Mouse (Mus musculus) liver, embryonic 16.5 days (tissue): Measurements from ENCODE around the gene Slc30a9. TPM values are rescaled to one million over a fixed set of nuclear protein-coding genes. Genes with fewer than 3 reads are reported as not detected.

ENCODE experiments used
- ATAC-seq: fragments of 200-750 bp; cut with Nextera tagmentation; 2 replicates; pipeline ENCODE4 v1.8.0; 2017; ENCODE audit warnings: low read depth, mild to moderate bottlenecking, moderate number of reproducible peaks, moderate library complexity
- H3K27ac ChIP-seq: fragments of 300-500 bp; sonication (generic); 2 replicates; pipeline ENCODE4 v1.5.1; 2014; ENCODE audit warnings: mild to moderate bottlenecking, low read length
- H3K27me3 ChIP-seq: fragments of 300-500 bp; sonication (generic); 2 replicates; pipeline ENCODE4 v1.6.1; 2014; ENCODE audit warnings: low read depth, low read length, mixed read lengths; ENCODE audit not compliant: control insufficient read depth, insufficient read depth
- H3K36me3 ChIP-seq: fragments of 300-500 bp; sonication (generic); 2 replicates; pipeline ENCODE4 v1.6.1; 2014; ENCODE audit warnings: mild to moderate bottlenecking; ENCODE audit not compliant: control insufficient read depth, insufficient read depth
- H3K4me1 ChIP-seq: fragments of 300-500 bp; sonication (generic); 2 replicates; pipeline ENCODE4 v1.6.1; 2014; ENCODE audit warnings: low read depth, low read length, mixed read lengths; ENCODE audit not compliant: control insufficient read depth
- H3K4me2 ChIP-seq: fragments of 300-500 bp; sonication (generic); 2 replicates; pipeline ENCODE4 v1.6.1; 2014; ENCODE audit warnings: low read depth, low read length, mixed read lengths
- H3K4me3 ChIP-seq: fragments of 300-500 bp; sonication (generic); 2 replicates; pipeline ENCODE4 v1.5.1; 2014; ENCODE audit warnings: low read depth, mild to moderate bottlenecking, low read length
- H3K9ac ChIP-seq: fragments of 300-500 bp; sonication (generic); 2 replicates; pipeline ENCODE4 v1.6.1; 2014; ENCODE audit warnings: low read depth, low read length
- H3K9me3 ChIP-seq: fragments of 300-500 bp; sonication (generic); replicated peaks from 2 replicates; pipeline ENCODE4 v1.6.1; 2016; ENCODE audit warnings: low read length; ENCODE audit not compliant: control insufficient read depth
- WGBS: fragments of 180-500 bp; shearing (Covaris S2); extraction: QIAGEN DNeasy Blood & Tissue Kit; methylation state at CpG from one replicate; pipeline ENCODE4 v1.1.7; 2014; ENCODE audit not compliant: insufficient replicate concordance; 5-methylcytosine and 5-hydroxymethylcytosine counted together
- polyA plus RNA-seq: library from polyadenylated mRNA; unstranded; fragments of >200 nt; fragmentation: Nextera tagmentation; extraction: Ambion mirVana; gene quantifications from 2 replicates; pipeline ENCODE4 v1.2.1, GENCODE M21; 2015

The Slc30a9 gene
- polyA plus RNA-seq, 1 experiment from 2014 or later = 56.9 TPM

DNA sequence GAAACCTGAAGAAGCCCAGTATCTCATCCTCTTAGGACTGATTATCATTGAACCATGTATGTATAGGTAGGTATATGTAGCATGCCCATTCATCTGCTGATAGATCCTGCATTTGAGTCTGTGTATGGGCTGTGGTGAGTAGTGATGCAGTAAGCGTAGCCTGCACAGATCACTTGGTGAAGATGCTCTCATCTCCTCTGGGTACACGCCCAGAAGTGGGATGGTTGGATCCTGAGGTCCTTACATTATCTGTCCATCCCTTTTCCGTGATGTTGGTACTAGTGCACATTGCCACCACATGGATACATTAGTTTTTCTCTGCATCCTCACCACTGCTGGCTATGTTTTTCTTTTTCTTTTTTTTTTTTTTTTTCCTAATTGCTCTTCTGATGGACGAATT is 26.9 kb upstream of the Slc30a9 start:
- Histone ChIP-seq H3K9ac (peak overlapping the region; percentile 18; the same call in 1 of the 2 replicates), H3K4me1 (peaks cover 24% of the 10 kb centered on the region), H3K4me2 (peak overlapping the region; percentile 47), H3K27me3 (no peaks in the 10 kb centered on the region), H3K27ac (peak overlapping the region; percentile 87), H3K9me3 (0 out of 2 replicates have a peak, but pooled peaks cover 2% of the 10 kb centered on the region), H3K36me3 (peaks cover 28% of the 10 kb centered on the region), H3K4me3 (no peak overlapping the region)
- peak; percentile 81 for ATAC-seq
- 59% methylated on average over 4 of the region's 4 CpGs for WGBS

DNA sequence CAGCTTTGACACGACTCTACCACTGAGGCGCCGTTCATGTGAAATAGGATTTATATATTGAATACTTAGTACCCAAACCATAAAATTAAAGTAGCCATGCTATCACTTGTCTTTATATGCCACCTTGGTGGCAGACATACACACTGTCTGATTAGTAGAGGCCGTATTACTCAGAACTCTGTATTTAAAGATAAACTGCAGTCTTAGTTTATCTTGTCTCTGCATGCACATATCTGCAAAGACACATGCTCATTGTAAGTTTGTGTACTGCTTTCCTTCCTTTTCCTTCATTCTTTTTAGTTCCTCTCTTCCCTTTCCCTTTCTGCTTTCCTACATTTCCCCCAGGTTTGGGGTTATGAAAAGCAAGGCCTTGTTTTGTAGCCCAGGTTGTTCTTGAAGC is 26.4 kb upstream of the Slc30a9 start:
- 43% methylated on average over 4 of the region's 4 CpGs for WGBS
- Histone ChIP-seq H3K36me3 (peaks cover 33% of the 10 kb centered on the region), H3K9ac (no peak overlapping the region), H3K4me1 (peaks cover 24% of the 10 kb centered on the region), H3K27ac (peak overlapping the region; percentile 87), H3K4me2 (peak overlapping the region; percentile 47), H3K9me3 (0 out of 2 replicates have a peak, but pooled peaks cover 2% of the 10 kb centered on the region), H3K4me3 (no peak overlapping the region), H3K27me3 (no peaks in the 10 kb centered on the region)
- peak; percentile 97 for ATAC-seq

DNA sequence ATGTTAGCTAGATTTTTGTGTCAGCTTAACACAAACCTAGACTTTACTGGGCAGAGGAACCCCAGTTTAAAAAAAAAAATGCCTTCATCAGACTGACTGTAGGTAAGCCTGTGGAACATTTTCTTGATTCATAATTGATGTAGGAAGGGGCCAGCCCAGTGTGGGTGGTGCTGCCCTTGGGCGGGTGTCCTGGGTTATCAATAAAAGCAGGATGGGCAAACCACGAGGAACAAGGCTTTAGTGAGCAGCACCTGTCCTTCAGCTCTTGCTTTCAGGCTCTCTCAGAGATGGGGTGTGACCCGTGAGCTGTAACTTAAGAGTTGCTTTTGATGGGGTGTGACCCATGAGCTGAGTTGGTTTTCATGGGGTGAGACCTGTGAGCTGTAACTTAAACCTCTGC is 11.7 kb upstream of the Slc30a9 start:
- no peaks in the 10 kb centered on the region for H3K27me3 ChIP-seq
- peak overlapping the region; percentile 38 for H3K4me2 ChIP-seq
- H3K27ac ChIP-seq = peak overlapping the region; percentile 21
- H3K9ac ChIP-seq = no peak overlapping the region
- 17% methylated on average over 3 of the region's 3 CpGs for WGBS
- no peak overlapping the region for H3K4me3 ChIP-seq
- H3K9me3 ChIP-seq = no peaks in the 10 kb centered on the region
- peak; percentile 90 for ATAC-seq
- H3K36me3 ChIP-seq = peaks cover 3% of the 10 kb centered on the region
- peaks cover 25% of the 10 kb centered on the region for H3K4me1 ChIP-seq

DNA sequence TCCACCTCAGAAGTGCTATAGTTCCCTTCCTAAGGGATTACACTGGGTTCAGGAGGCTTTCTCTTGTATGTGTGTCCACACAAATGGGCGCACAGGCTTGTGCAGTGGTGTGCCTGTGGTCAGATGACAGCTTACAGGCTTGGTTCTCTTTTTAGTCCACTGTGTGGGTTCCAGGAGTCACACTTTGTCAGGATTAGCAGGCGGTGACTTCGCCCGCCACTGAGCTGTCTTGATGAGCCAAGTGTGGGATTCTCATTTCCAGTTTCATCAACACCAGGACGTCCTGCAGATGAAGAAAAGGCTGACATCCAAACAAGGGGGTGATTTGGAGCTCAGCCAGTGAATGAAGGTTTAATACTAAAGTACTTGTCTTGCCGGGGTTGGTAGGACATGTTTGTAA is 11.1 kb upstream of the Slc30a9 start:
- peaks cover 25% of the 10 kb centered on the region for H3K4me1 ChIP-seq
- H3K4me3 ChIP-seq = no peak overlapping the region
- peaks cover 3% of the 10 kb centered on the region for H3K36me3 ChIP-seq
- ATAC-seq = no peak
- H3K27ac ChIP-seq = peak overlapping the region; percentile 21
- 0 out of 2 replicates have a peak overlapping the region, but pooled peaks have one; percentile 38 for H3K4me2 ChIP-seq
- WGBS = 80% methylated on average over 6 of the region's 6 CpGs
- no peaks in the 10 kb centered on the region for H3K27me3 ChIP-seq
- no peaks in the 10 kb centered on the region for H3K9me3 ChIP-seq
- no peak overlapping the region for H3K9ac ChIP-seq

DNA sequence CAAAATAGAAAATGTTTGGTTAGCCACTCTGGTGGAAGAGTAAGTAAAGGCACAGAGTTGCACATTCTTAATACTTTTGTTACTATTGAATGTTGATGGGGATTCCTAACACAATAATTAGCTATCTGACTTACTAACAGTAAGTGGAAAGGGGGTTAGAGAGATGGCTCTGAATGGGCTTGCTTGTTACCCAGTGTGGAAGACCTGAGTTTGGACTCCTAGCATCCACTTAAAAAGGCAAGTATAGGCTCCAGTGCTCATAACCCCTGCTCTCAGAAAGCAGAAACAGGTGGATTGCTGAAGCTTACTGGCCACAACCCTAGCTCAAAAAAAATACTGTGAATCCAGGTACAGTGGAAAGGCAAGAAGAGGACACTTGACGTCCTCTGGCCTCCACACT is 10.6 kb upstream of the Slc30a9 start:
- peaks cover 3% of the 10 kb centered on the region for H3K36me3 ChIP-seq
- no peak overlapping the region; the same call in none of the 2 replicates for H3K27ac ChIP-seq

DNA sequence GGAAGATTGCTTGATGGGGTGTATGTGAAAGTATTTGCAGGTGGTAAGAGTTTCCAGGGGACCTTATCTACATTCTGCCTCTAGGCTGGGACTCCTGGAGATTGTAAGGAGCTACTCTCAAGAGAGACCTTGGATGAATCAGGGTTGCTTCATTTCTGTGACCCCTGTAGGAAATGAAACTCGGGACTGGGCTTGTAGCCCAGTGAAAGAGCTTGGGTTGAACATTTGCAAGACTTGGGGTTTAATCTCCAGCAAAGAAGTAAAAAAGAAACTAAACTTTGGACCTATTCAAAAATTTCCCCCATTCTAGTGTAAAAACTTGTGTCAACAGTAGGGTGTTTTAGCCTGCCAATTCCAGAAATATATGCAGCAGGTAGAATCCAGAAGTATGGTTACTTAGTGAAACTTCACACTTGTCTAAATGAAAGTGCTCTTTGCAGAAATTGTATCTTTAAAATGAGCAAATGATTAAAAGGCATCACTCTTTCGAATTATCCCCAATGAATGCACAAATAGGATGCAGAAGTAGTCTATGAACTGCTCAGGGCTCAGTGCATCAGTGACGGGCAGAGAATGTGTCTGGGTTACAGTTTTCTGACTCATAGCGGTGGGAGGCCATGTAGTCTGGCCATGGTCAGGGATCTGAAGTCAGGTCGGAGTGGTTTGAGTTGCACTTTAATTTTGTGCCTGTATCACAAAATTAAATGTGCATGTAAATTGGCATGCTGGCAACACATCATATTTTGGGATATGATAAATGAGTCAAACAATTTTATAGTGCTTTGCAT is 9.5 kb upstream of the Slc30a9 start:
- H3K4me2 ChIP-seq = no peak overlapping the region
- H3K9ac ChIP-seq = no peak overlapping the region
- peaks cover 27% of the 10 kb centered on the region for H3K4me1 ChIP-seq
- no peaks in the 10 kb centered on the region for H3K27me3 ChIP-seq
- no peak for ATAC-seq
- WGBS = 69% methylated on average over 5 of the region's 5 CpGs
- H3K4me3 ChIP-seq = no peak overlapping the region
- H3K36me3 ChIP-seq = peaks cover 3% of the 10 kb centered on the region
- H3K27ac ChIP-seq = peak overlapping the region; percentile 35; the same call in 1 of the 2 replicates
- no peaks in the 10 kb centered on the region for H3K9me3 ChIP-seq

More for the DNA sequence above, 10.6 kb upstream of the Slc30a9 start:
- Histone ChIP-seq H3K9ac (no peak overlapping the region), H3K4me3 (no peak overlapping the region), H3K9me3 (no peaks in the 10 kb centered on the region), H3K27me3 (no peaks in the 10 kb centered on the region), H3K4me2 (no peak overlapping the region), H3K4me1 (peaks cover 26% of the 10 kb centered on the region)
- 84% methylated on average over 1 of the region's 1 CpGs for WGBS
- no peak for ATAC-seq

DNA sequence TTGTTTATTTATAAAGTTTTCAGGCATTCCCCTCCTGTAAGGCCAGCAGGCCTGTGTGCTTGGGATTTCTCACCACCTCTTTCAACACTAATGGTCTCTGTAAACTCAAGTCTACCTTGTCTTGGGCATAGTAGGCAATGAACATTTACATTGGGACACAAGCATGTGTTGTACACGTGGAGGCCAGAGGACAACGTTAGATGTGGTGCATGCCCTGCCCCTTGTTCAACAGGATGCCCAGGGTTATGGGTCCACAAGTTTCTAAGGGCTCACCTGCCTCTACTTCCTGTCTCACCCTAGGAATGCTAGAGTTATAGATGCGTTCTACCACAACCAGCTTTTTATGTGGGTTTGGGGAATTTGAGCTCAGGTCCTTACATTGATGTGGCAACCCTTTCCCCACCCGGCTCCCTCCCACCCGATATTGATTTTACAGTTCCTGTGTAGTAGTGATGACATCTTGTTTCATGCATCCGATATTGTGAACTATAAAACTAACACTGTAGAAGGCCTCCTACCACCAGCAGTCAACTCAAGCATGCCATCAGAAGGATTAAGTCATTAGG is 6.8 kb upstream of the Slc30a9 start:
- peak; percentile 3; the same call in 1 of the 2 replicates for ATAC-seq
- Histone ChIP-seq H3K4me2 (no peak overlapping the region), H3K4me1 (peaks cover 22% of the 10 kb centered on the region), H3K27me3 (no peaks in the 10 kb centered on the region), H3K9me3 (no peaks in the 10 kb centered on the region), H3K9ac (no peak overlapping the region), H3K27ac (no peak overlapping the region), H3K4me3 (no peak overlapping the region), H3K36me3 (no peaks in the 10 kb centered on the region)
- 73% methylated on average over 6 of the region's 6 CpGs for WGBS

DNA sequence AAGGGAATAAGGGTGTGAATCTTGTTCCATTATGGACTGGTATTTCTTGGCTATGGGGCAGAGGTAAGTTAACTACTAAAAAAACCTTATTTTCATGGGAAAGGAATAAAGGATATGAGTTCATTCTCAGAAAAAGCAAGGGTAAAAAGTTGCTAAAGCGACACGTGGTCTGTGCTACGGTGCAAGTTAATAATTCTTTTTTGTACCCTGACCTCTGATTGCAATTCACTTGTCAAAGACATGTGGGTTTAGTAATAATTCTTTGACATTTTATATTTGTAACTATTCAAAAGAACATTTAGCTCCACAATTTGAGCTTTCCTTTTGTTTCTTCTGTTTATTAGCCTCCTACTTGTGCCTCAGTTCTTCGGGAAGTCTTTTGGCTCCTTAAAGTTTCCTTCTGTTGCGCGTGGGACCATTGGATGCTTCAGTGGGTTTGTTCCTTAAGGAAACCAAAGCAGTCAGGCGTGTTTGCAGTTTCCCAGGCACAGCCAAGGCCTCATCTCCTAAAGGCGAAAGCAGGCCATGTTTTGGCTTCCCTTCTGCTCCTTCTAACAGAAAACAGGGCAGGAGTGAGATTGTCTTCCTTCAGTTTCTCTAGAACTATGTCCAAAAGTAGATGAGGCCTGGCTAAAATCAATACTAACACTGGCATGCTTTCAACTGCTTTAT is 5.7 kb upstream of the Slc30a9 start:
- H3K9ac ChIP-seq = no peak overlapping the region
- H3K9me3 ChIP-seq = no peaks in the 10 kb centered on the region
- H3K27ac ChIP-seq = no peak overlapping the region
- 85% methylated on average over 8 of the region's 8 CpGs for WGBS
- H3K4me1 ChIP-seq = peaks cover 13% of the 10 kb centered on the region
- no peak for ATAC-seq
- no peaks in the 10 kb centered on the region for H3K36me3 ChIP-seq
- H3K4me3 ChIP-seq = no peak overlapping the region
- no peaks in the 10 kb centered on the region for H3K27me3 ChIP-seq
- H3K4me2 ChIP-seq = no peak overlapping the region
